In genomic region chr4:154986096-154986495, GRCm38 (mm10) we compare ENCODE assay signal across 7 mouse cellular contexts. TPM values are rescaled to one million over a fixed set of nuclear protein-coding genes. Genes with fewer than 3 reads are reported as not detected.
DNase-seq lines count a peak whose midpoint lies in the region; ATAC-seq lines count a peak whose summit lies in the region.

No protein-coding gene starts in this region.

- DNase-seq in adrenal gland, adult 8-10 months = peak; percentile 52
- peak; percentile 80 for DNase-seq in embryo, embryonic 9.5 days (ENCODE audit: extremely low spot score)
- peak; percentile 76 for DNase-seq in left cerebral cortex, postnatal 4 days
- peak; percentile 71 to 87 for DNase-seq in spleen, postnatal 10 days (ENCODE audit: low spot score in 2 of 2)

- ATAC-seq in granulocyte monocyte progenitor cell, adult 5-6 weeks (replicated peaks; ENCODE audit: poor library complexity, severe bottlenecking) = peak; percentile 56
- ATAC-seq in intestine, embryonic 16.5 days = no peak
- no peak for ATAC-seq in midbrain, embryonic 12.5 days (ENCODE audit: low FRiP score, low read depth)

- 0 out of 2 replicates have a peak overlapping the region, but pooled peaks have one; percentile 13 for H3K4me2 ChIP-seq in intestine, embryonic 16.5 days (ENCODE audit: low read depth, low read length)
- H3K4me2 ChIP-seq in midbrain, embryonic 12.5 days (replicated peaks) = 0 out of 2 replicates have a peak overlapping the region, but pooled peaks have one; percentile 14

- H3K36me3 ChIP-seq in intestine, embryonic 16.5 days (ENCODE audit: control insufficient read depth, insufficient read depth, low read length) = no peaks in the 10 kb centered on the region
- peaks cover 8% of the 10 kb centered on the region for H3K36me3 ChIP-seq in midbrain, embryonic 12.5 days

- no peaks in the 10 kb centered on the region for H3K27me3 ChIP-seq in intestine, embryonic 16.5 days (replicated peaks; ENCODE audit: control insufficient read depth, insufficient read depth, low read length)
- peaks cover 35% of the 10 kb centered on the region for H3K27me3 ChIP-seq in midbrain, embryonic 12.5 days

- H3K9ac ChIP-seq in intestine, embryonic 16.5 days (ENCODE audit: low read depth, low read length) = peak overlapping the region; percentile 42
- H3K9ac ChIP-seq in midbrain, embryonic 12.5 days (replicated peaks) = peak overlapping the region; percentile 34; the same call in 1 of the 2 replicates

- H3K4me1 ChIP-seq in intestine, embryonic 16.5 days (ENCODE audit: control insufficient read depth, insufficient read depth, low read length) = peaks cover 20% of the 10 kb centered on the region
- H3K4me1 ChIP-seq in midbrain, embryonic 12.5 days = peaks cover 23% of the 10 kb centered on the region

- WGBS in intestine, embryonic 16.5 days = 24% methylated on average over 17 of the region's 17 CpGs
- WGBS in midbrain, embryonic 12.5 days = 22% methylated on average over 17 of the region's 17 CpGs

- H3K27ac ChIP-seq in intestine, embryonic 16.5 days (ENCODE audit: low read length) = no peak overlapping the region
- no peak overlapping the region for H3K27ac ChIP-seq in midbrain, embryonic 12.5 days (replicated peaks)

- no peak overlapping the region for H3K4me3 ChIP-seq in intestine, embryonic 16.5 days (ENCODE audit: low read length)
- no peak overlapping the region for H3K4me3 ChIP-seq in midbrain, embryonic 12.5 days

- intact Hi-C loops in left cerebral cortex, postnatal 4 days (cut with DNase I) = loop anchor here (5.0 kb wide), 1 partner anchor 66 kb away; no protein-coding TSS in a partner anchor

- H3K9me3 ChIP-seq in intestine, embryonic 16.5 days (ENCODE audit: control insufficient read depth, low read length) = no peaks in the 10 kb centered on the region
- no peaks in the 10 kb centered on the region for H3K9me3 ChIP-seq in midbrain, embryonic 12.5 days

RNA-seq across cellular contexts. Expression of gene Pank4, which starts 22.2 kb away (rescaled TPM):
- 10 to 100 TPM; 27.8 to 38.1 (median 34.0) TPM for total RNA-seq in adrenal gland, adult 8-10 months (2022)
- total RNA-seq in granulocyte monocyte progenitor cell, adult 5-6 weeks (2014; fragmentation: Nextera tagmentation) = 36.3 and 45.1 TPM in 2 replicates
- 17.3 and 20.8 TPM in 2 replicates for total RNA-seq in granulocyte monocyte progenitor cell, adult 5-6 weeks (2017)
- polyA plus RNA-seq in intestine, embryonic 16.5 days (2015; fragmentation: Nextera tagmentation; extraction: Ambion mirVana) = 32.4 and 34.2 TPM in 2 replicates
- 10 to 100 TPM; 34.5 to 39.8 TPM for total RNA-seq in left cerebral cortex, postnatal 4 days (2021)
- polyA plus RNA-seq in midbrain, embryonic 12.5 days (2016; fragmentation: Nextera tagmentation; extraction: Ambion mirVana) = 48.5 and 50.2 TPM in 2 replicates

RNA-seq across cellular contexts. Expression of gene Hes5, which starts 25.4 kb away (rescaled TPM):
- not detected for total RNA-seq in adrenal gland, adult 8-10 months (2022)
- 0.85 TPM in 1 of 2 replicates, not detected in the other for total RNA-seq in granulocyte monocyte progenitor cell, adult 5-6 weeks (2014; fragmentation: Nextera tagmentation)
- 0.52 TPM in 1 of 2 replicates, not detected in the other for total RNA-seq in granulocyte monocyte progenitor cell, adult 5-6 weeks (2017)
- polyA plus RNA-seq in intestine, embryonic 16.5 days (2015; fragmentation: Nextera tagmentation; extraction: Ambion mirVana) = 1.3 and 1.4 TPM in 2 replicates
- 10 to 100 TPM; 56.8 to 74.5 TPM for total RNA-seq in left cerebral cortex, postnatal 4 days (2021)
- polyA plus RNA-seq in midbrain, embryonic 12.5 days (2016; fragmentation: Nextera tagmentation; extraction: Ambion mirVana) = 800 and 870 TPM in 2 replicates

RNA-seq across cellular contexts. Expression of gene Tnfrsf14, which starts 57.7 kb away (rescaled TPM):
- total RNA-seq in adrenal gland, adult 8-10 months (2022) = 10 to 100 TPM in 1 of 4 experiments, 1 to 10 TPM in 3; 6.9 to 14.7 (median 8.7) TPM
- total RNA-seq in granulocyte monocyte progenitor cell, adult 5-6 weeks (2014; fragmentation: Nextera tagmentation) = 85.4 and 110 TPM in 2 replicates
- 33.2 and 38.4 TPM in 2 replicates for total RNA-seq in granulocyte monocyte progenitor cell, adult 5-6 weeks (2017)
- polyA plus RNA-seq in intestine, embryonic 16.5 days (2015; fragmentation: Nextera tagmentation; extraction: Ambion mirVana) = 2.3 and 3.5 TPM in 2 replicates
- 1 to 10 TPM in 1 of 2 experiments, under 1 TPM in 1; 0.58 to 1.1 TPM for total RNA-seq in left cerebral cortex, postnatal 4 days (2021)
- 0.78 and 1.0 TPM in 2 replicates for polyA plus RNA-seq in midbrain, embryonic 12.5 days (2016; fragmentation: Nextera tagmentation; extraction: Ambion mirVana)

Comparison
In these comparisons a context has a peak if more than half of its experiments do, and no peak if none do; other contexts are left out.
1. RNA of gene Hes5, which starts 25.4 kb away (total RNA-seq): 56.8 to 74.5 TPM in left cerebral cortex, postnatal 4 days; 0.52 to 0.85 TPM in granulocyte monocyte progenitor cell, adult 5-6 weeks and not detected in adrenal gland, adult 8-10 months; every median in the first group is over 10 times any median in the second.
2. Peak in every context shown above with its lines, with median percentiles within 50 percentile points of each other: DNase-seq.